Mouse (Mus musculus) brain, embryonic 14.5 days (tissue): ENCODE data around the gene Prtg.

Experiments used
- CTCF ChIP-seq: fragments of 200-500 bp; IDR thresholded peaks from 2 replicates; pipeline ENCODE4 v1.5.1; 2012; ENCODE audit warnings: inconsistent platforms, mild to moderate bottlenecking, moderate library complexity, borderline replicate concordance; ENCODE audit not compliant: insufficient read depth, insufficient read length; ENCODE audit errors: extremely low read depth
- POLR2A ChIP-seq: fragments of 200-500 bp; IDR thresholded peaks from 2 replicates; pipeline ENCODE4 v1.6.1; 2012; ENCODE audit warnings: mild to moderate bottlenecking, inconsistent platforms, borderline replicate concordance; ENCODE audit not compliant: poor library complexity, insufficient read depth, insufficient read length, severe bottlenecking; ENCODE audit errors: extremely low read depth

DNA sequence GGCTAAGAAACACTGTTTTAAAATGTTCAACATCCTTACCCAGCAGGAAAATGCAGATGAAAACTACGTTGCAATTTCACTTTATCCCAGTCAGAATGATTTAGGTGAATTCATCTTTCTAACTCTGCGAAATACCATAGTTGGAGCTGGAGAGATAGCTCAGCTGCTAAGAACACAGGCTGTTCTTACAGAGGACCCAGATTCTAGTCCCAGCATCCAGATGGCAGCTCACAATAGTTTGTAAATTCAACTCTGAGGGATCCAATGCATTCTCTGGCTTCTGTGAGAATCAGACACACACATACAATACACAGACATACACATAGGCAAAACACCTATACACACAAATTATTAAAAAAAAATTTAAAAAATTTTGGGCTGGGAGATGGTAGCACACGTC lies 11.4 kb upstream of the Prtg start:
- TF ChIP-seq POLR2A (no peak), CTCF (no peak)
